Mouse (Mus musculus): ENCODE measurements at regions not wholly inside any gene's neighbourhood (a gene's known extent, or its start where the extent isn't known, plus 50 kb on each side); places are given as distances from the start of the nearest gene placed in this dataset.
A peak's percentile ranks its signal among the peaks of the same experiment; 100 is the strongest.

GRCm38 (mm10) chr15:60762071-60762470, 91.5 kb downstream of the Fam84b start:
- no peak for DNase-seq (ENCODE audit: low spot score in 2 of 2)

DNA sequence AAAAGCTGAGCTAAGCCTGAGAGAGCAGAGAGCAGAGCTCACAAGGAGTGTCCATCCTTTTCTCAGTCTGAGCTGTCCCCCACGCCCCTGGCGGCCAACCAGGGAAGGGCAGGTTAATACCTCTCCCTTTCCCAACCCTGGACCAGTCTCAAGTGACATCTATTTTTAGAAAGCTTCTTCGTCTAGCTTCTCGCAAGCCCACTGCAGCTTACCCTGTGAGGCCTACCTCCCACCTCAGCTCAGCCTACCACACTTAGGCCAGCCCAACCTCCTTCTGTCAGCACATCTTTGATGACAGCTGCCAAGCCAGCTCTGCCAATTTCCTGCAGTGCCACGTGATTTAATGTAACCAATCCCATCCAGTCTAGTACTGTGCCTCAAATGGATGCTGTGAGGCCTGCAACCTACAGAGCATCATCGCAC, 93.6 kb downstream of the Fam84b start:
- DNase-seq (ENCODE audit: low spot score in 2 of 2) = peak; percentile 34 to 41

DNA sequence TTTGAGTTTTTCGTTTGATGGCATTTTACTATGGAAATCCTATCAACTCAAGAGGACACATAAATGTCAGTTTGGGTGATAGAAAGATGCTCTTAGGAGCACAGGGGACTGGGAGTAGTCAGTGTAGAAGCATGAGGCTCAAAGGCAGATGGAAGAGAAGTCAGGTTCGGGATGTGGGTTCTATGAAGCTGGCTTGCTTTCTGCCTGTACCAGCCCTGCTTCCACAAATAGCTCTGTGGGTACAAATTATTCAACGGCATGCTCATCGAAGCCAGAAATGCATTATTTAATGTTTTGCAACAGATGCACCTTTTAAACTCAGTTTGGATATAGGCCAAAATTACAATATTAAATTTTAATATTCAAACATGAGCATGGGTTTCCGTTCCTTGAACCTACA, 99.3 kb downstream of the Fam84b start:
- DNase-seq (ENCODE audit: low spot score in 2 of 2) = no peak

GRCm38 (mm10) chr15:60739598-60739997, 114.0 kb downstream of the Fam84b start:
- no peak for DNase-seq (ENCODE audit: low spot score in 2 of 2)

GRCm38 (mm10) chr15:60738258-60738657, 115.3 kb downstream of the Fam84b start:
- DNase-seq (ENCODE audit: low spot score in 2 of 2) = no peak

DNA sequence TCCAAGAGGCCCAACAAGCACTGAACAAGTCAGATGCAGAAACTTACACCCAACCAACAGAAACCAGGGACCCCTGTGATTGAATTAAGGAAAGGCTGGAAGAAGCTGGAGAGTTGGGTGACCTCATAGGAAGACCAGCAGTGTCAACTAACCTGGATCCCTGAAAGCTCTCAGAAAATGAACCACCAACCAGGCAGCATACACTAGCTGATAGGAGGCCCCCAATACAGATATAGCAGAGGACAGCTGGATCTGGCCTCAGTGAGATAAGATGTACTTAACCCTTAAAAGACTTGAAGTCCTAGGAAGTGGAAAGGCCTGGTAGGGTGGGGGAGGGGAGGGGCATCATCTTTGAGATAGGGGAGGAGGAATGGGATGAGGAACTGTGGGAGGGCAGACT, 121.2 kb downstream of the Fam84b start:
- DNase-seq (ENCODE audit: low spot score in 2 of 2) = no peak

GRCm38 (mm10) chr15:60728754-60729153, 124.8 kb downstream of the Fam84b start:
- DNase-seq (ENCODE audit: low spot score in 2 of 2) = no peak

GRCm38 (mm10) chr15:60728337-60728736, 125.2 kb downstream of the Fam84b start:
- DNase-seq (ENCODE audit: low spot score in 2 of 2) = no peak

GRCm38 (mm10) chr15:60719332-60719731, 134.2 kb downstream of the Fam84b start:
- DNase-seq (ENCODE audit: low spot score in 2 of 2) = no peak

GRCm38 (mm10) chr15:60708678-60709077, 144.9 kb downstream of the Fam84b start:
- DNase-seq (ENCODE audit: low spot score in 2 of 2) = no peak

- no peak for DNase-seq (ENCODE audit: low spot score in 2 of 2)
These were observed 147.6 kb downstream of the Fam84b start for GRCm38 (mm10) chr15:60706009-60706408.

- DNase-seq (ENCODE audit: low spot score in 2 of 2) = no peak
These were observed 152.3 kb downstream of the Fam84b start for GRCm38 (mm10) chr15:60701273-60701672.

DNA sequence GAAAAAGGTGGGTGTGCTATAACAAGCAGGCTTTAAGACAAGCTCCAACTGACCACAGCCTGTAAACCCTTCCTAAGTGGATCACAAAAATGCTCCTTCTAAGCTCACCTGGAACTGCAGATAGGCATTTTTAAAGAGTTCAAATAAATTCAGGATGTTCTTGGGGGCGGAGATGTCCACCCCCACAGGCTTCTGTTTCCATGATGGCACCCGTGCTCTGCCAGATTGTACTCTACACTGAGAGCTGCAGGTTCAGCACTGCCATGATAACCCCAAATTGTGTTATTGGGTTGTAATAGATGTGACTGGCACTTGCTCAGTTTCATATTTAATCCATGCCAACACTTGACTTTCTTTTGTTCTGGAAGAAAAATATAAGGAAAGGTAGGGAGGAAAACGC, 158.8 kb downstream of the Fam84b start:
- no peak for DNase-seq (ENCODE audit: low spot score in 2 of 2)

DNA sequence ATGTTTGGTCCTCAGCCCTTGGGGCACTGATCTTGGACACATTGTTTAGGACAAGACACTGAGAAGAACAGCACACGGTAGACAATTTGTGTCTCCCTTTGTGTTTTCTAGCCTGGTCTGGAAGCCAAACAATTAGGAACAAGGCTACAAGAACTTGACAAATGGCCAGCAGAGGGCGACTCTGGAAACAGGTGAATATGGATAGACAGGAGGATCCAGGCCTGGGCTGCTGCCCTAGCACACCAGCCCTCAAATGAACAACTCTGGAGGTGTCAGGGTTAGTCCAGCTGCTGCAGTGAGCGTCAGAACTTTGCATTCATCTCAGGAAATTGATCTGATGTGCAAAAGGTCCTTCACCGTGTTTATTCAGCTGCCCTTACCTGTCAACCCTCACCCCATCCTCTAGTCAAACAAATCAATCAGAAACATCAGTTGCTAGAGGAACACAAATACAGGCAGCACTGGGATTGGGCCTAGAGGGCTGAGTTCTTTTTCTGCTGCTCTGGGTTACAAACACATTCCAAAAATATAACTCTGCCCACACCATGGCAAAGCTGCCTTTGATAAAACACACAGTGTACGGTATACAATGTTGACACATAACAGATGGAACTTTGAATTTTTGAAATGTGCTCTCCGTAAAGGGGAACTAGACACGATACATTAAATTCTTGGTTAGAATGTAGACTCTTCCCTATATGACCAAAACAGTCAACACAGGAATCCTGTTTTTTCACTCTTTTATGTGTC, 159.7 kb downstream of the Fam84b start:
- peak in 1 of 2 experiments; percentile 34 for DNase-seq (ENCODE audit: low spot score in 2 of 2)

DNA sequence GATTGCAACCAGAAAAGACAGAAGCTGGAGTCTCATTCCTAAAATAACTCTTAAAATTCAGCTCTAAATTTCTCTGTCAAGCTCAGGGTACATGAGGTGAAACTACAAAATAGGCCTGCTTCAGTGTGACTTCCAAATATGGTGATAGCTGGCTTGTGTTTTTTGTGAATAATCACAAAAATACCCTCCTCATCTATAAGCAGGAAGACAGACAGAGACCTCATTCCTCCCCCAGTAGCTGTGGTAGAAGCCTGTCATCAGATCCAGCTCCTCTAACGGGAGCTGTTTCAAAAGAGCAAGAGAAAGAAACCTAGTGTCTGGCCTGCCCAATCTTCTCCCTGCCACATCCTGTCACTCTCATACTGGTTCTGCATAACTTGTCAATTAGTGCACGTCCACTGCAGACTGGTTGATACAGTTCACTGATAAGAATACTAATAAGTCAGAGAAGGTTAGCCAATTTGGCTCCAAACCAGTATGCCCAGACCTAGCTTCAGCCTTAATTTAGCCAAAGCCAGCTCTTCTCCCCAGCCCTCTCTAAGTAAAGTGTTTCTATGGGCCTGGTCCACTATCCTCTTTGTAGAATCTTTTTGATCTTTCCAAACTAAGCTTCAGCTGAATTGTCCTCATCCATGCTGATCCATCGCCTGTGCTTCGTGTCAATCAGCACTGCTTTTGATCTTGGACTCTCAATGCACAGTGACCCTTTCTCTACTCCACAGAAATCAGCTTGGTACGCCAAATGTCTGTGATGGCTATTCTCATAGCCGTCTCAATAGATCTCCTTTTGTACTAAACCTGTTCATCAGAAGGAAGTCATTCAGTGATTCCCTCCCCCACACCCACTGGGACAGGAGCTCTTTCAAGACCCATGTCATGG, 160.6 kb downstream of the Fam84b start:
- DNase-seq (ENCODE audit: low spot score in 2 of 2) = no peak

DNA sequence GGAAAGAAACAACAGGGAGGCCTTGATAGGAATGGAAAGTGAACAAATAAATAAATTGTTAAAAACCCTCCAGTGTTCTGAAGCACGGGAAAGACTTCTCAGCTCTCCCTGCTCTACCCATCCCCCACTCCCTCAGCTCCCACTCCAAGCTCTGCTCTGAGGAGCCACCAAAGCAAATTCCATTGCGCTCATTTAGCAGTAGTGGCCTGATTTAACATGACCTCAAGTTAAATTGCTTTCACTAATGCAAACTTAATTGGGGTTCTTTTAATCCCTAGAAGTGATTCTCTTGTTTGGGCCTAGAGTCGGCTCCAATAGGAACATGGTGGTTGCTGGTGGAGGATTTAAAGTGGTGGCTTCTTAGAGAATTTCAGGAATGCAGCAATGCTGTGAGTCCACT, 161.4 kb downstream of the Fam84b start:
- DNase-seq (ENCODE audit: low spot score in 2 of 2) = no peak

GRCm38 (mm10) chr15:60677397-60677796, 176.2 kb downstream of the Fam84b start:
- DNase-seq (ENCODE audit: low spot score in 2 of 2) = no peak

DNA sequence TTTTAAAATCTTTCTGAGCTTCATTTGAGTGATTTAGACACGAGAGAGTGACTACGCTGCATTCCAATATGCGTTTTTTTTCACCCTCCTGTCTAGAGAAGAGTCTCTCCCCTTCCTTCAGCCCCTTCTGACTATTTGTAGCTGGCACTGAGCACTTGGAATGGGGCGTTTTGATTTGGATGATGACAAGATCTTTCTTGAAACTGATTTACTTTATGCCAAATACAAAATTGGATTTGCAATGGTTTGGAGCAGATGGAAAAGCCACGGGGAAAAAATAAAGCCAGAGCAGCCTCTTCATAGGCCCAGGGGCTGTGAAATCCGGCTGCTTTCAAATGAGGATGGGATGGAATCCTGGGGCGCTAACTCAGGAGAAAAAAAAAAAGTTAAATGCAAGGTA, 196.0 kb downstream of the Fam84b start:
- no peak for DNase-seq (ENCODE audit: low spot score in 2 of 2)

DNA sequence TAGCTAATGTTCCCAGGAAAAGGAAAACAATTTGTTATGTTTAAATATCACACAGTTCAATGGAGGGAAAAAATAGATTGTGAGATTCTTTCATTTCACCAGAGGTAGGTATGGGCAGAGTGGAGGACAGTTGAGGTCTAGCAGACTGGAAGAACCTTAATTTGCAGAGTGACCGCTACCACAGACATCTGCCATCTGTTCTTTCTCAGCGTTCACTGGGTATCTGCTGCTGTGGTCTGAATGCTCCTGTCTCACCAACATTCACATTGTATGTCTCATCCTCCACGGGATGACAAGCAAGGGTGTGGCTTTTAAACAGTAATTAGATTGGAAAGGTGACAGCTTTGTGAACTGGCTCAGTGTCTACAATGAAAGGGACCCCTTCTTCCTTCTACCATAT, 198.5 kb downstream of the Fam84b start:
- no peak for DNase-seq (ENCODE audit: low spot score in 2 of 2)

- no peak for DNase-seq (ENCODE audit: low spot score in 2 of 2)
These were observed 204.3 kb downstream of the Fam84b start for GRCm38 (mm10) chr15:60649252-60649651.

DNA sequence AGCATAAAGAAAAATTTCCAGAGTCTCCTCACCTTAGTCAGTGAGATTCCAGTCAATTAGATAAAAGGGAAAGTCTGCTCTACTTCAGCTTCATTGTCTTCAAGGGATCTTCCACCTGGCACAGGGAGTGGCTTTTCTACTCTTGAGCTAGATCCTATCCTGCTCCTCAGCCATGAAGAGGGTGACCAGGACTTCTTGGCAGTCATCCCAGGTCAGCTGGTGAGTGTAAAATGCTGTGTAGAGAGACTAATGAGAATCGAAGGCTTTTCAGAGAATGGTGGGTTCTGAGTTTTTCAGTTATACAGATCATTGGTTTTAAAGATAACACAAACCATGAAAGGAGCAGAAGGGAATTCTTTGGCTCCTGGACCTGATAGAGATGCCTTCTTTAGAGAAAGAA, 211.8 kb downstream of the Fam84b start:
- no peak for DNase-seq (ENCODE audit: low spot score in 2 of 2)

GRCm38 (mm10) chr15:60633457-60633850, 220.1 kb downstream of the Fam84b start:
- no peak for DNase-seq (ENCODE audit: low spot score in 2 of 2)
